Mouse (Mus musculus): ENCODE measurements at regions not wholly inside any gene's neighbourhood (a gene's known extent, or its start where the extent isn't known, plus 50 kb on each side); places are given as distances from the start of the nearest gene placed in this dataset.

GRCm38 (mm10) chr10:39219366-39219765 is 55.8 kb upstream of the Ccn6 start:
- no peak for DNase-seq (ENCODE audit: low spot score in 2 of 2)

DNA sequence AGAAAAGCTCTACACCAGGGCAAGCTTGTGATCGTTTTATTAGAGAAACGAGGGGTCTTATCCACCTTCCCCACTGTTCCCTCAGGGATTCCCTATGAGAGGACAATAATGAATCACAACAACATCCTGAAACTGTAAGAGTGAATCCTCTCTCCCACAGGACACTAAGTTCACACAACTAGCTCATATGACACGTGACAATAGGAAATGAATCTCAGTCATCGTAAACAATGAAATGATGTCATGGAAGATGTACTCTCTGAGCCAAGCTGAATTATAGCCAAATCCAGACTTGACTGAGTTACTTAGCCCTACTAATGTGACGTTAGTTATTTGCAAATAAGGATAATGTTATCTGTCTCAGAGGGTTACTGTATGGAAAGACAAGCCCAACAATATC is 54.6 kb upstream of the Ccn6 start:
- no peak for DNase-seq (ENCODE audit: low spot score in 2 of 2)

GRCm38 (mm10) chr10:39216142-39216904 is 52.7 kb upstream of the Ccn6 start:
- DNase-seq (ENCODE audit: low spot score in 2 of 2): no peak

GRCm38 (mm10) chr10:39214563-39214962 is 51.0 kb upstream of the Ccn6 start:
- DNase-seq (ENCODE audit: low spot score in 2 of 2): no peak
